Mouse (Mus musculus): ENCODE measurements at regions not wholly inside any gene's neighbourhood (a gene's known extent, or its start where the extent isn't known, plus 50 kb on each side); places are given as distances from the start of the nearest gene placed in this dataset.

DNA sequence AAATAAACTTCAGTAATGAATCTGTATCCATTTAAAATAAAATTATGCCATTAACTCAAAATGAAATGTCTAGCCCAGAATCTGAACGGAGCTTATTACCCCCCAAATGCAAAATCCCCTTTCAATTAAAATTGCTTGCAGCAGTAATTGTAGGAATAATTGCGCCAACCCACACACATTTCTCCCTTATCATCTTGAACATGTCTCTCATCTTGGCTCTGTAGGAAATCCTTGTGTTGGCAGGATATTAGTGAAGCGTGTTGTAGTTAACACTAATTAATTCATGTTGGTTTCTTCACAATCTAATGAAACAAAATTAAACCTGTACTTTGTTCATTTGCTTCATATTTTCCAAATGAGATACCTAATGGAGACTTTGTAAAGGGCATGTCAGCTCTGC, 741.8 kb downstream of the Sorcs3 start:
- TF ChIP-seq POLR2A (IDR thresholded peaks at IDR 0.05; ENCODE audit: borderline replicate concordance, extremely low read depth, insufficient read depth, insufficient read length, poor library complexity, severe bottlenecking), result no peak
- no peak for TF ChIP-seq CTCF (IDR thresholded peaks at IDR 0.05; ENCODE audit: borderline replicate concordance, extremely low read depth, insufficient read depth, insufficient read length)
